Mouse (Mus musculus): Measurements from ENCODE around the gene Mmd2. TPM values are rescaled to one million over a fixed set of nuclear protein-coding genes. Genes with fewer than 3 reads are reported as not detected.

The Mmd2 gene
- polyA plus RNA-seq, 1 experiment from 2014 or later: 0.55 TPM

Other genes with a start within 250 kb of the Mmd2 start
- gene Foxk1, start 207.3 kb downstream of the Mmd2 start, polyA plus RNA-seq (2015; fragmentation: Nextera tagmentation; extraction: Ambion mirVana): 3.1 and 3.3 TPM in 2 replicates
- gene Ap5z1, start 144.9 kb downstream of the Mmd2 start, polyA plus RNA-seq (2015; fragmentation: Nextera tagmentation; extraction: Ambion mirVana): 10.0 and 10.3 TPM in 2 replicates
- 0.05 and 0.18 TPM in 2 replicates for gene Papolb, start 78.7 kb downstream of the Mmd2 start, polyA plus RNA-seq (2015; fragmentation: Nextera tagmentation; extraction: Ambion mirVana)
- gene Radil, start 57.7 kb downstream of the Mmd2 start, polyA plus RNA-seq (2015; fragmentation: Nextera tagmentation; extraction: Ambion mirVana): 3.8 and 4.1 TPM in 2 replicates
- gene Wipi2, start 18.9 kb upstream of the Mmd2 start, polyA plus RNA-seq (2015; fragmentation: Nextera tagmentation; extraction: Ambion mirVana): 35.4 and 40.5 TPM in 2 replicates
- 4.8 and 5.7 TPM in 2 replicates for gene Slc29a4, start 83.7 kb upstream of the Mmd2 start, polyA plus RNA-seq (2015; fragmentation: Nextera tagmentation; extraction: Ambion mirVana)
- 17.3 and 18.2 TPM in 2 replicates for gene Tnrc18, start 208.9 kb upstream of the Mmd2 start, polyA plus RNA-seq (2015; fragmentation: Nextera tagmentation; extraction: Ambion mirVana)

Data from lung, embryonic 16.5 days (tissue).